Mouse (Mus musculus): ENCODE results near the gene Vamp5. TPM values are rescaled to one million over a fixed set of nuclear protein-coding genes. Genes with fewer than 3 reads are reported as not detected.

The Vamp5 gene
- polyA plus RNA-seq, 1 experiment from 2014 or later: 18.8 TPM

- no peak for ATAC-seq (ENCODE audit: low FRiP score)
- WGBS: 26% methylated on average over 1 of the region's 1 CpGs
- H3K4me2 ChIP-seq: no peak overlapping the region
- H3K4me1 ChIP-seq (replicated peaks): peaks cover 11% of the 10 kb centered on the region
- no peaks in the 10 kb centered on the region for H3K36me3 ChIP-seq
- H3K27ac ChIP-seq: no peak overlapping the region
- H3K4me3 ChIP-seq: no peak overlapping the region
- no peaks in the 10 kb centered on the region for H3K27me3 ChIP-seq
- H3K9me3 ChIP-seq: no peaks in the 10 kb centered on the region
- no peak overlapping the region for H3K9ac ChIP-seq
These were observed 29.7 kb upstream of the Vamp5 start for GRCm38 (mm10) chr6:72410003-72410402.

- H3K9me3 ChIP-seq: no peaks in the 10 kb centered on the region
- H3K9ac ChIP-seq: no peak overlapping the region
- H3K27ac ChIP-seq: no peak overlapping the region
- no peak for ATAC-seq (ENCODE audit: low FRiP score)
- H3K4me2 ChIP-seq: no peak overlapping the region
- 17% methylated on average over 3 of the region's 3 CpGs for WGBS
- H3K4me3 ChIP-seq: no peak overlapping the region
- no peaks in the 10 kb centered on the region for H3K27me3 ChIP-seq
- H3K4me1 ChIP-seq (replicated peaks): peaks cover 7% of the 10 kb centered on the region
- H3K36me3 ChIP-seq: no peaks in the 10 kb centered on the region
These were observed 29.3 kb upstream of the Vamp5 start for GRCm38 (mm10) chr6:72409567-72409966.

GRCm38 (mm10) chr6:72407119-72407518 is 26.9 kb upstream of the Vamp5 start:
- H3K36me3 ChIP-seq: no peaks in the 10 kb centered on the region
- no peak; the same call in 1 of the 2 replicates for ATAC-seq (ENCODE audit: low FRiP score)

GRCm38 (mm10) chr6:72405356-72405755 is 25.1 kb upstream of the Vamp5 start:
- Histone ChIP-seq H3K4me3 (no peak overlapping the region), H3K27ac (no peak overlapping the region), H3K9me3 (no peaks in the 10 kb centered on the region), H3K4me1 (replicated peaks) (no peaks in the 10 kb centered on the region), H3K27me3 (no peaks in the 10 kb centered on the region), H3K9ac (no peak overlapping the region), H3K4me2 (no peak overlapping the region), H3K36me3 (no peaks in the 10 kb centered on the region)
- no peak for ATAC-seq (ENCODE audit: low FRiP score)
- 84% methylated on average over 7 of the region's 7 CpGs for WGBS

More at GRCm38 (mm10) chr6:72407119-72407518, 26.9 kb upstream of the Vamp5 start:
- WGBS: 3% methylated on average over 5 of the region's 5 CpGs
- no peak overlapping the region for H3K4me3 ChIP-seq
- no peak overlapping the region for H3K27ac ChIP-seq
- no peak overlapping the region for H3K4me2 ChIP-seq
- no peak overlapping the region for H3K9ac ChIP-seq
- H3K27me3 ChIP-seq: no peaks in the 10 kb centered on the region
- H3K9me3 ChIP-seq: no peaks in the 10 kb centered on the region
- H3K4me1 ChIP-seq (replicated peaks): no peaks in the 10 kb centered on the region

- ATAC-seq (ENCODE audit: low FRiP score): no peak
- H3K9ac ChIP-seq: no peak overlapping the region
- no peaks in the 10 kb centered on the region for H3K36me3 ChIP-seq
- no peak overlapping the region for H3K4me3 ChIP-seq
- H3K27me3 ChIP-seq: no peaks in the 10 kb centered on the region
- H3K4me1 ChIP-seq (replicated peaks): no peaks in the 10 kb centered on the region
- WGBS: 24% methylated on average over 7 of the region's 7 CpGs
- H3K9me3 ChIP-seq: no peaks in the 10 kb centered on the region
- no peak overlapping the region for H3K27ac ChIP-seq
- H3K4me2 ChIP-seq: no peak overlapping the region
These were observed 21.6 kb upstream of the Vamp5 start for GRCm38 (mm10) chr6:72401875-72402274.

- no peaks in the 10 kb centered on the region for H3K9me3 ChIP-seq
- ATAC-seq (ENCODE audit: low FRiP score): no peak
- H3K4me1 ChIP-seq (replicated peaks): no peaks in the 10 kb centered on the region
- H3K27me3 ChIP-seq: no peaks in the 10 kb centered on the region
- no peak overlapping the region for H3K9ac ChIP-seq
- no peaks in the 10 kb centered on the region for H3K36me3 ChIP-seq
- no peak overlapping the region for H3K4me3 ChIP-seq
- no peak overlapping the region for H3K4me2 ChIP-seq
- no peak overlapping the region for H3K27ac ChIP-seq
- WGBS: 56% methylated on average over 2 of the region's 2 CpGs
These were observed 19.7 kb upstream of the Vamp5 start for GRCm38 (mm10) chr6:72399967-72400366.

- no peak overlapping the region for H3K4me3 ChIP-seq
- no peak overlapping the region for H3K9ac ChIP-seq
- no peaks in the 10 kb centered on the region for H3K9me3 ChIP-seq
- no peak overlapping the region for H3K27ac ChIP-seq
- ATAC-seq (ENCODE audit: low FRiP score): no peak
- H3K27me3 ChIP-seq: no peaks in the 10 kb centered on the region
- 85% methylated on average over 10 of the region's 10 CpGs for WGBS
- no peak overlapping the region for H3K4me2 ChIP-seq
- no peaks in the 10 kb centered on the region for H3K36me3 ChIP-seq
- no peaks in the 10 kb centered on the region for H3K4me1 ChIP-seq (replicated peaks)
These were observed 16.6 kb upstream of the Vamp5 start for GRCm38 (mm10) chr6:72396837-72397251.

GRCm38 (mm10) chr6:72392341-72392740 is 12.1 kb upstream of the Vamp5 start:
- H3K27ac ChIP-seq: no peak overlapping the region
- no peak overlapping the region for H3K9ac ChIP-seq
- H3K4me1 ChIP-seq (replicated peaks): peaks cover 12% of the 10 kb centered on the region
- peaks cover 32% of the 10 kb centered on the region for H3K27me3 ChIP-seq
- H3K4me3 ChIP-seq: no peak overlapping the region
- H3K36me3 ChIP-seq: no peaks in the 10 kb centered on the region
- no peak overlapping the region for H3K4me2 ChIP-seq
- 91% methylated on average over 5 of the region's 5 CpGs for WGBS
- H3K9me3 ChIP-seq: no peaks in the 10 kb centered on the region
- ATAC-seq (ENCODE audit: low FRiP score): no peak

- 23% methylated on average over 12 of the region's 12 CpGs for WGBS
- Histone ChIP-seq H3K4me2 (peak overlapping the region; percentile 54), H3K4me3 (peak overlapping the region; percentile 35; the same call in 1 of the 2 replicates), H3K27ac (no peak overlapping the region), H3K9me3 (no peaks in the 10 kb centered on the region), H3K4me1 (replicated peaks) (peaks cover 12% of the 10 kb centered on the region), H3K27me3 (peaks cover 32% of the 10 kb centered on the region), H3K36me3 (no peaks in the 10 kb centered on the region), H3K9ac (no peak overlapping the region)
- ATAC-seq (ENCODE audit: low FRiP score): peak; percentile 43; the same call in 1 of the 2 replicates
These were observed 10.7 kb upstream of the Vamp5 start for GRCm38 (mm10) chr6:72390795-72391521.

- 2% methylated on average over 33 of the region's 33 CpGs for WGBS
These were observed 9.9 kb upstream of the Vamp5 start, which contains the start of gene Vamp8 for GRCm38 (mm10) chr6:72389941-72390771. Gene Vamp8, minus strand, starts transcription at chr6:72390703.

GRCm38 (mm10) chr6:72389471-72389940 is 9.2 kb upstream of the Vamp5 start:
- peak overlapping the region; percentile 54 for H3K4me2 ChIP-seq
- peaks cover 12% of the 10 kb centered on the region for H3K4me1 ChIP-seq (replicated peaks)
- no peaks in the 10 kb centered on the region for H3K36me3 ChIP-seq
- ATAC-seq (ENCODE audit: low FRiP score): no peak
- peak overlapping the region; percentile 35 for H3K4me3 ChIP-seq
- 30% methylated on average over 13 of the region's 13 CpGs for WGBS
- peak overlapping the region; percentile 66 for H3K9ac ChIP-seq
- no peaks in the 10 kb centered on the region for H3K9me3 ChIP-seq
- H3K27me3 ChIP-seq: peaks cover 32% of the 10 kb centered on the region
- 0 out of 2 replicates have a peak overlapping the region, but pooled peaks have one; percentile 55 for H3K27ac ChIP-seq

More at GRCm38 (mm10) chr6:72389941-72390771, 9.9 kb upstream of the Vamp5 start, which contains the start of gene Vamp8:
- H3K4me2 ChIP-seq: peak within 1 kb of the TSS; percentile 54
- peaks cover 32% of the 10 kb centered on the region for H3K27me3 ChIP-seq
- H3K4me1 ChIP-seq (replicated peaks): peaks cover 12% of the 10 kb centered on the region
- H3K36me3 ChIP-seq: no peaks in the 10 kb centered on the region
- ATAC-seq (ENCODE audit: low FRiP score): 0 out of 2 replicates have a peak, but pooled peaks have one; percentile 49
- H3K9me3 ChIP-seq: no peaks in the 10 kb centered on the region
- H3K27ac ChIP-seq: peak within 1 kb of the TSS; percentile 55; the same call in 1 of the 2 replicates
- peak within 1 kb of the TSS; percentile 66 for H3K9ac ChIP-seq
- H3K4me3 ChIP-seq: peak within 1 kb of the TSS; percentile 35

- H3K4me1 ChIP-seq (replicated peaks): peaks cover 12% of the 10 kb centered on the region
- H3K27me3 ChIP-seq: peaks cover 32% of the 10 kb centered on the region
- H3K27ac ChIP-seq: no peak overlapping the region
- H3K9me3 ChIP-seq: no peaks in the 10 kb centered on the region
- H3K4me3 ChIP-seq: no peak overlapping the region
- no peaks in the 10 kb centered on the region for H3K36me3 ChIP-seq
- no peak for ATAC-seq (ENCODE audit: low FRiP score)
- H3K4me2 ChIP-seq: no peak overlapping the region
- H3K9ac ChIP-seq: no peak overlapping the region
- WGBS: 91% methylated on average over 6 of the region's 6 CpGs
These were observed 8.6 kb upstream of the Vamp5 start for GRCm38 (mm10) chr6:72388791-72389329.

All from hindbrain, embryonic 13.5 days (tissue).